Mouse (Mus musculus): Measurements from ENCODE around the gene Ece1. TPM values are rescaled to one million over a fixed set of nuclear protein-coding genes. Genes with fewer than 3 reads are reported as not detected.

The Ece1 gene
- polyA plus RNA-seq, 1 experiment from 2014 or later = 51.3 TPM

GRCm38 (mm10) chr4:137869667-137870274 lies 7.7 kb downstream of the Ece1 start:
- Histone ChIP-seq H3K27me3 (0 out of 2 replicates have a peak, but pooled peaks cover under 1% of the 10 kb centered on the region), H3K36me3 (no peaks in the 10 kb centered on the region), H3K4me2 (no peak overlapping the region), H3K4me1 (replicated peaks) (peaks cover 47% of the 10 kb centered on the region), H3K4me3 (no peak overlapping the region), H3K9me3 (replicated peaks) (no peaks in the 10 kb centered on the region), H3K27ac (no peak overlapping the region), H3K9ac (no peak overlapping the region)
- no peak for ATAC-seq (replicated peaks; ENCODE audit: insufficient number of reproducible peaks, insufficient read depth, low FRiP score, low read depth)
- WGBS = 23% methylated on average over 16 of the region's 16 CpGs

DNA sequence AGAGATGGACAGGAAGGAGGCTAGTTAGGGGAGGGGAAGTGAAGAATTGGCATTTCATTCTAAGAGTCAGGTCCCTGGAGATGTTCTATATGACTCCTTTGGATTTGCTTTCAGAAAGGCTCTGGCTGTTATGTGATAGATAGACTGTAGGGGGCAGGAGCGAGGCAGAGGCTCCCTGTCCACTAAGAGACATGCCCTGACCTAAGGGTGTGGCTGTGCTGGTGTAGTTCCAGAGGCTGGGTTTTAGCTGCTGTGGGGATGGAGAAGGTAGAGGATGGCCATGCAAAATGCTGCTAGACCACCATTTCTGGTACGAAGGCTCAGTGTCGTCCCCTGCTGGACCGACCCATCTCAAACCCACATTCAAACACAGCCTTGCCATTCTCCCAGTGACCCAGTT lies 8.9 kb downstream of the Ece1 start:
- Histone ChIP-seq H3K9me3 (replicated peaks) (no peaks in the 10 kb centered on the region), H3K4me3 (no peak overlapping the region), H3K27ac (no peak overlapping the region), H3K9ac (no peak overlapping the region), H3K4me2 (no peak overlapping the region), H3K36me3 (no peaks in the 10 kb centered on the region), H3K27me3 (no peaks in the 10 kb centered on the region), H3K4me1 (replicated peaks) (peaks cover 42% of the 10 kb centered on the region)
- ATAC-seq (replicated peaks; ENCODE audit: insufficient number of reproducible peaks, insufficient read depth, low FRiP score, low read depth) = no peak
- WGBS = 83% methylated on average over 4 of the region's 4 CpGs

GRCm38 (mm10) chr4:137871431-137871830 lies 9.4 kb downstream of the Ece1 start:
- Histone ChIP-seq H3K4me3 (no peak overlapping the region), H3K9ac (no peak overlapping the region), H3K27ac (no peak overlapping the region), H3K4me2 (no peak overlapping the region), H3K36me3 (no peaks in the 10 kb centered on the region), H3K9me3 (replicated peaks) (no peaks in the 10 kb centered on the region), H3K4me1 (replicated peaks) (peaks cover 38% of the 10 kb centered on the region), H3K27me3 (no peaks in the 10 kb centered on the region)
- no peak for ATAC-seq (replicated peaks; ENCODE audit: insufficient number of reproducible peaks, insufficient read depth, low FRiP score, low read depth)
- 74% methylated on average over 8 of the region's 8 CpGs for WGBS

GRCm38 (mm10) chr4:137874337-137874736 lies 12.3 kb downstream of the Ece1 start:
- Histone ChIP-seq H3K36me3 (no peaks in the 10 kb centered on the region), H3K27ac (no peak overlapping the region), H3K4me3 (no peak overlapping the region), H3K27me3 (no peaks in the 10 kb centered on the region), H3K9me3 (replicated peaks) (no peaks in the 10 kb centered on the region), H3K9ac (no peak overlapping the region), H3K4me1 (replicated peaks) (peaks cover 30% of the 10 kb centered on the region), H3K4me2 (no peak overlapping the region)
- ATAC-seq (replicated peaks; ENCODE audit: insufficient number of reproducible peaks, insufficient read depth, low FRiP score, low read depth) = no peak
- WGBS = 27% methylated on average over 7 of the region's 7 CpGs

- Histone ChIP-seq H3K9me3 (replicated peaks) (no peaks in the 10 kb centered on the region), H3K4me1 (replicated peaks) (peaks cover 25% of the 10 kb centered on the region), H3K36me3 (no peaks in the 10 kb centered on the region), H3K27ac (no peak overlapping the region), H3K27me3 (no peaks in the 10 kb centered on the region), H3K4me2 (no peak overlapping the region), H3K9ac (no peak overlapping the region), H3K4me3 (no peak overlapping the region)
- ATAC-seq (replicated peaks; ENCODE audit: insufficient number of reproducible peaks, insufficient read depth, low FRiP score, low read depth) = no peak
- 28% methylated on average over 4 of the region's 4 CpGs for WGBS
Measured at GRCm38 (mm10) chr4:137874826-137875225, 12.8 kb downstream of the Ece1 start.

GRCm38 (mm10) chr4:137875466-137876092 lies 13.5 kb downstream of the Ece1 start:
- Histone ChIP-seq H3K9me3 (replicated peaks) (no peaks in the 10 kb centered on the region), H3K36me3 (no peaks in the 10 kb centered on the region), H3K27ac (no peak overlapping the region), H3K4me3 (no peak overlapping the region), H3K27me3 (no peaks in the 10 kb centered on the region), H3K4me2 (no peak overlapping the region), H3K4me1 (replicated peaks) (peaks cover 19% of the 10 kb centered on the region), H3K9ac (no peak overlapping the region)
- WGBS = 74% methylated on average over 9 of the region's 9 CpGs
- no peak for ATAC-seq (replicated peaks; ENCODE audit: insufficient number of reproducible peaks, insufficient read depth, low FRiP score, low read depth)

- Histone ChIP-seq H3K36me3 (no peaks in the 10 kb centered on the region), H3K9me3 (replicated peaks) (no peaks in the 10 kb centered on the region), H3K4me3 (no peak overlapping the region), H3K9ac (no peak overlapping the region), H3K4me2 (no peak overlapping the region), H3K4me1 (replicated peaks) (peaks cover 19% of the 10 kb centered on the region), H3K27ac (no peak overlapping the region), H3K27me3 (no peaks in the 10 kb centered on the region)
- no peak for ATAC-seq (replicated peaks; ENCODE audit: insufficient number of reproducible peaks, insufficient read depth, low FRiP score, low read depth)
- WGBS = 41% methylated on average over 6 of the region's 6 CpGs
Measured at GRCm38 (mm10) chr4:137876834-137877233, 14.8 kb downstream of the Ece1 start.

DNA sequence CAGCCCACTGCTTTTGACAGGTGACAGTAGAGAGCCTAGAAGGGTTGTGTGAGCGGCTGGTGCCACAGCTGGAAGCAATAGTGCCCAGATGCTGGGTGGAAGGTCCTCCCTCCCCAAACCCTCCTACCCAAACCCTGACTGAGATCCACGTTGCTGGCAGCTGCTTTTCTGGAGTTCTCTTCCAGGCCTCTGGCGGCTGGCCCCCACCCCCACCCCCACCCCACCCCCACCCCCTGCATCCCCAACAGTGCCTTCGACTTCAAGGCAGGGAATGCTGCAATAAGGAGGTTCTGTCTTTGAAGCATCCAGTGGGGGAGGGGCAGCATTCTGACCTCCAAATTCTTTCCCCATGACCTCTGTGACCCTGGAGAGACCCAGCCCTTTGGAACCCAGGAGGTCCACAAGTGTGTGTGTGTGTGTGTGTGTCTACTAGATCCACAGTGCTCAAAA lies 15.4 kb downstream of the Ece1 start:
- 38% methylated on average over 4 of the region's 4 CpGs for WGBS
- Histone ChIP-seq H3K4me2 (no peak overlapping the region), H3K9ac (no peak overlapping the region), H3K36me3 (no peaks in the 10 kb centered on the region), H3K9me3 (replicated peaks) (no peaks in the 10 kb centered on the region), H3K27ac (no peak overlapping the region), H3K4me1 (replicated peaks) (peaks cover 19% of the 10 kb centered on the region), H3K4me3 (no peak overlapping the region), H3K27me3 (no peaks in the 10 kb centered on the region)
- ATAC-seq (replicated peaks; ENCODE audit: insufficient number of reproducible peaks, insufficient read depth, low FRiP score, low read depth) = no peak

DNA sequence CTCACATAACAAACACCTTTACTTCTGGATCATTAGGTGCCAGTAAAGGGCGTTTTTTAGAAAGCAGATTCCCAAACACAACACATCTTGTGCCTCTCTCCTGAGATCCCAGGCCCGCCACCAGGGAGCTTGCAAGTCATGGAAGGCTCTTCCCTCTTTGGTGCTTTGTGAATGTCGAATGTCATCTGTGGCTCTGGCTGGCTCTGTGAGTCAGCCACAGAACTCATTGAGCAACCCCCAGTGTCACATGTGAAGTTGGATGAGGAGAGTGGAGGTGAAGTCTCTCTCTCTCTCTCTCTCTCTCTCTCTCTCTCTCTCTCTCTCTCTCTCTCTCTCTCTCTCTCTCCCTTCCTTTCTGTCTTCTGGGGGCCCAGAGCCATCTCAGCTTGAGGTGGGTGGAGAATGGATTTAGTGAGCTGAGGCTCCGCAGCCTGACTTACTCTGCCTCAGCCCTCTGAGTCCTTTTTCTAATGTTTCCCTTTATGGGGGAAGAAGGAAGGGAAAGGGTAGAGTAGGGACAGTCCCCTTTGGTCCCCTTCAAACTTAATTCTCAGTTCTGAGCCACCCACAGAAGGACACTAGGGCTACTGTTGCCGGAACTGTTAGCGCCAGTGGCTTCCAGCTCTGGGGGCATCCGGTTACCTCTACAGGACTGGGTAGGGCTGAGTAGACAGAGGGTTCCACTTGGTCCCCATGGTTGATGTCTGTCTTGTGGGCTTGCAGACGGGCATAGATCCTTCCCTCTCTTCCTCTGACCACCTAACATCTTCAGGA lies 17.5 kb downstream of the Ece1 start:
- ATAC-seq (replicated peaks; ENCODE audit: insufficient number of reproducible peaks, insufficient read depth, low FRiP score, low read depth) = no peak
- H3K4me3 ChIP-seq = no peak overlapping the region
- H3K27ac ChIP-seq = no peak overlapping the region
- no peak overlapping the region for H3K4me2 ChIP-seq
- no peak overlapping the region for H3K9ac ChIP-seq
- no peaks in the 10 kb centered on the region for H3K9me3 ChIP-seq (replicated peaks)
- peaks cover 22% of the 10 kb centered on the region for H3K4me1 ChIP-seq (replicated peaks)
- no peaks in the 10 kb centered on the region for H3K36me3 ChIP-seq
- 78% methylated on average over 8 of the region's 8 CpGs for WGBS
- H3K27me3 ChIP-seq = no peaks in the 10 kb centered on the region

DNA sequence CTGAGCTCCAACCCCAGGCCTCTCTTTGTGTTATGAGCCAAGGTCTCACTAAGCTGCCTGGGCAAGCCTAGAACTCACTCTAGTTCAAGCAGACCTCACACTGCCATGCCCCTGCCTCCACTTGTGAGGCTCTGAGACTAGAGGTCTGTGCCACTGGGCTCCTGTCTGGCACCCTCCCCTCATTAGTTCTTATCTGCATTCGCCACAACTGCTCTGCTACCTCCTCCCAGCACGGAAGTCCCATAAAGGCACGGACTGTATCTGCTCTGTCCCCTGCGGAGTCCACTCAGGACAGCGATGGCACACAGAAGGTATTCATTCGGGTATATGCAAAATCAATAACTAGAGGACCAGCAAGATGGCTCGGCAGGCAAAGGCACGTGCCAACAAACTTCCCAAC lies 19.4 kb downstream of the Ece1 start:
- peaks cover 13% of the 10 kb centered on the region for H3K4me1 ChIP-seq (replicated peaks)
- WGBS = 77% methylated on average over 8 of the region's 8 CpGs
- no peak overlapping the region for H3K9ac ChIP-seq
- no peak for ATAC-seq (replicated peaks; ENCODE audit: insufficient number of reproducible peaks, insufficient read depth, low FRiP score, low read depth)
- no peak overlapping the region for H3K4me2 ChIP-seq
- H3K4me3 ChIP-seq = no peak overlapping the region
- no peaks in the 10 kb centered on the region for H3K9me3 ChIP-seq (replicated peaks)
- no peaks in the 10 kb centered on the region for H3K27me3 ChIP-seq
- H3K36me3 ChIP-seq = no peaks in the 10 kb centered on the region
- no peak overlapping the region for H3K27ac ChIP-seq

DNA sequence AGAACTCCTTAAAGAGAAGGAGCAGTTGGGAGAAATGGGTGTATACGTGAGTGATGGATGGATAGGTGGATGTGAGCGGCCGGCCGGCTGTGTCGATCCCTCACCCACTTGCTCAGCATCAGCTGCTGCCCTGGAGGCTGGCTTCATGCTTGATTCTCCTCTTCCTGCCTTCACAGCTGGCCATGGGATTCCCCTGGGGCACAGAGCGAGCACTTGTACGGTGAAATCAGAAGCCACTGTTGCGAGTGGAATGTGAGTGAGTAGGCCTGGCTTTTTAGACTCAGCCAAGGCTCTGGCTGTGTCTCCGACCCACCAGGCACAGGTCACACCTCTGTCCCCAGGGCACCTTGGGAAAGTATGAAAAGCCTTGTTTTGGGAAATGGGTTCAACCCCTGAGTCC lies 20.6 kb downstream of the Ece1 start:
- Histone ChIP-seq H3K36me3 (no peaks in the 10 kb centered on the region), H3K27me3 (no peaks in the 10 kb centered on the region), H3K9me3 (replicated peaks) (no peaks in the 10 kb centered on the region), H3K27ac (no peak overlapping the region), H3K4me1 (replicated peaks) (peaks cover 5% of the 10 kb centered on the region), H3K4me3 (no peak overlapping the region), H3K4me2 (no peak overlapping the region), H3K9ac (no peak overlapping the region)
- ATAC-seq (replicated peaks; ENCODE audit: insufficient number of reproducible peaks, insufficient read depth, low FRiP score, low read depth) = no peak
- 66% methylated on average over 9 of the region's 9 CpGs for WGBS
